Mouse (Mus musculus) ovary, postnatal 14 days (tissue): ENCODE data around the gene Gpr1.

Experiments
- DNase-seq: peaks from one replicate; pipeline ENCODE4 v3.0.0; 2022; ENCODE audit warnings: low spot score

The Gpr1 gene

DNA sequence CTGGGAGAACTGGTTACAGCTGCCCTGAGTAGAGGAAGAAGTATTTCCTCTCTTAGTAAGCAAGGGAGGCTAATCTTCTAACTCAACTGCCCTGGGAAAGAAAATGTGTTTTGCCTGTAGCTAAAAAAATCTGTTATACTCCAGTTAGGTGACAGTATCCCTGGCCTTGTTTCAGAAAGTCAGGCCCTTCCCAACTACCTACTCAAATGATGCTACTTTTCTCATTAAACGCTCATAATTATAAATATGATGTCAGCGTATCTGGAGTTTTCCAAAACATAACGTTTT, at the start of gene Gpr1:
TSS of gene Gpr1 (minus strand) at position 273 of the 288 bp plus-strand sequence.
- no peak for DNase-seq

DNA sequence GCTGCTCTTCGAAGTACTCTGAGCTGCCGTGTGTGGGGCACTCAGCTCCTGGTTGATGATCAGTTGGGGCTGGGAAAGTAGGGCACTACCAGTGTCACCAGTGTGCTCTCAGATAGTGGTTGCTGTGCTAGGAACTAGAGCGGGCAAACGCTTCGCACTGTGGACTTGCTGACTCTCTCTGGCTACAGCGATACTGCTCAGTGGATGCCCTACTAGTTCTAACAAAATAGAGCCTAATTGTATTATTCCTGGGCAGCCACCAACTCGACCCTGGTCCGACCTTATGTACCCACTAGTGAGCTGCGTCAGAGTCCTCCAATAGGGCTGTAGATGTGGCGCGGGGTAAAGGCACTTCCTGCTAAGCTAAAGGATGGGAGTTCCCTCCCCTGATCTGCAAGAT, 49.3 kb upstream of the Gpr1 start:
- DNase-seq: no peak

DNA sequence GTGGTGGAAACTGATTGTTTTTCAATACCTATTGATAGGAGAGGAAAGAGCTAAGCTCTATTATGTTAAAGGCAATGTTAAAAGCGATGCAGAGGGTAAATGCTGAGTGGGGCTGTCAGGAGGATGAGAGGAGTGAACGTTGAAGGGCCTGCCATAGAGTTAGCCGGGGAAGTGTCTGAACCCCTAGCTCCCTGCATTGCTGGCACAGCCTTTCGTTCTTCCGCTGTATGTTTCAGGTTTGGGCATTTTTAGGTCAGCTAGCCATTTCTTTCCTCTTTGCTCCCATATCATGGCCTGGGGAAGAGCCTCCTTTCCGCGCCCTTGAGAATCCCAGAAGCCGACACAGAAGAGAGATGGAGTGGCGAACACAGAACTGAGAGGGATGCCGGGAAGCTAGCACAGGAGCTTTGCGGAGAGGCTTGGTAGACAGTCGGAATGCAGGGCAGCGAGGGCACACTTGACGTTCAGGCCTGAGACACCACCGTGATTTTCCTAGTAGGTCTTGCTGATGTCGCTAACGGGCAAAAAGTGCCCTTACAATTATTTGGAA, 46.8 kb upstream of the Gpr1 start:
- no peak for DNase-seq

DNA sequence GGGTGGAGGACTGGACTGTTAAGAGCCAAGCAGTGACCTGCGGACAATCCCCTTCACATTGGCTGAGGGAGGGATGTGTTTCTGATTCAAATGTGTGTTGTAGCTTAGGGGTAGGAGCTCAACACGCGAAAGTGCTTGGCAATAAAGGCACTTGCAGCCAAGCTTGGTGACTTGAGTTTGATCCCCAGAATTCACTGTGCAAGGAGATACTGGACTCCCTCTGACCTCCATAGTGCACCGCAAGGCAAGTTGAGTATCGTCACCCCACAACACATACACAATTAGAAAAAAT, 46.3 kb upstream of the Gpr1 start:
- no peak for DNase-seq

DNA sequence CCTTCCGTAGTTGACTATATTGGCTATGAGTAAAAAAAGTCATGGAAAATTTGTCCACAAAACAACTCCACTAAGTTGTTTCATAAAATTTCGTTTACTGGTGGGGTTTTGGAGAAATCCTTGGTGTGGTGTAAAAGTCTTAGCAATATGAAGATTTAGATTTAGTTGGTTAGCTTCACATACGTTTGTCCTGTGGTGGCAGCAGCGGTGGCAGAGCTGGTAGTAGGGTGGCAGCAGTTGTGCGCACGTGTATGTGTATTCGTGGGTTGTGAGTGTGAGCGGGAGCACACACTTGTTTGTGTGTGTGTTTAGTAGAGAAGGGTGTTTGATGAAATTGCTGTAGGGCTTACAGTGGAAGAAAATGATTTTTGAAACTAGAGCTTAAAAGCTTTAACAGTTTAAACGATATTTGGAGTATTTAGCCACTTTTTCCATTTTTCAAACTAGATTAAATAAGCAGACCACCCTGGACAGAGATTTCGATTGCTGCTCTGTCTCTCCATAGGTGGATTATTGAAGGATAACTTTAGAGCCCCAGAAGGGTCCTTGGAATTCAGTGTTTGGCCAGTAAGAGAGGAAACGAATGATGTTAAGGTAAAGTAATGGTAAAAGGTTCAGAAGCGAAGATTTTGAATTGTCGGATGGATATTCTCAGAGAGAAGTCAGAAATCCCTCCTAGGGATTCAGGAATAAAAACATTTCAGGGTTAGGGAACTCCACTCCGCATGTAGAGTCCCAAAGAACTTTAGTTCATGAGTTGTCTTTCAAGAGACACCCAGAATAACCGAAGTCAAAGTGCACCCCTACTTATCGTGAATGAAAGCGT, 45.8 kb upstream of the Gpr1 start:
- DNase-seq: no peak

DNA sequence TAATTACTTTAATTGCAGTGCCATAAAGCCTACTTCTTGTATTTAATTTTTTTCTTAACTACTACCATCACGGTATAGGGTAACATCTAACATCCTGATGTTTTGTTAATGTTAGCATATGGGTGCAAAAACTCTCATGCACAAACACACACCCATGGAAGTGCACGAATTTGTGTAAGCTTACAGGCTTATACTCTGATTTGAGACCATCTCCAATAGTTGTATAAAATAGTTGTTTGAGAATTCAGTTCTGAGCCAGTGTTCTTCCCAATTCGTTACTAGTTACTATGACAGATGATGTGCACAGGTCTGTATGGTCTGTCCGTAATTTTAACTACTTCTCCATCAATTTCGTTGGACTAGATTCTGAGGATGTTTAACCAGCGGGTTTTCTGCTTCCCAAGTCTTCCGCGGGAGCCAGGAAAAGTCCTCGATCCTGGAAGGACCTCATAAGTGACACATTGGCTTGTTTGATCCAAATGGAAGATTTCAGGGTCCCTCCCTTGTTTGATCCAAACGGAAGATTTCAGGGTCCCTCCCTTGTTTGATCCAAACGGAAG, 45.0 kb upstream of the Gpr1 start:
- DNase-seq: no peak

DNA sequence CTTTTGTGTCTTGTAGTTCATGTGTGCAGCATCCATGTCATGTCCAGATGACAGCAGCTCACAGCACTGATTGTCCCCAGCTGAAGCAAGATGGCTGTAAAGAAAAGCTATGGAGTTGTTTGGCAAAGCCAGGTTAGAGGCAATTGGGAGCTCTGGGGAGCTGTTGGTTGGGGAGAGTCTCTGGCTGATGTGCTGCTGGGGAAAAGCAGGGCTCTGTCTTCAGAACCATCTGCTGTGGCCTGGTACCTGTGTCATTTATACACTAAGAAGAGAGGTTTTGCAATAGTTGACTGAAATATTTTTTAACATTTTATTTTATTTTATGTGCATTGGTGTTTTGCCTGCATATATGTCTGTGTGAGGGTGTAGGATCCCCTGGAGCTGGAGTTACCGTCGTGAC, 44.2 kb upstream of the Gpr1 start:
- no peak for DNase-seq

DNA sequence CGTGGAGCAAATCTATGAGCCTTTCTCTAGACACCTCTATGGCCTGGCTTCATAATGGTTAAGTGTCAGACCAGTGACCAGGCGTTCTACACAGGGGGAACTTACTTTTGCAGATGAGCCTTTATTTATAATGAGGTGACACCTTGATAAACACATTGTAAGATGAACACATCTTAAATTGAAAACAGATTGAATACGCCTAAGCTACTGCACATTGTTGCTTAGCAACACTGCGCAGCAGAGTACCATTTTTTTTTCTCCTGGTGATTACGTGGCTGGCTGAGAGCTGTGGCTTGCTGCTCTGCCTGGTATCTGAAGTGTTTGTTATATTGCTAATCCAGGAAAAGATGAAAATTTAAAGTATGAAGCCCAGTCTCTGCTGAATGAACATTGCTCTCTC, 41.7 kb upstream of the Gpr1 start:
- DNase-seq: no peak

DNA sequence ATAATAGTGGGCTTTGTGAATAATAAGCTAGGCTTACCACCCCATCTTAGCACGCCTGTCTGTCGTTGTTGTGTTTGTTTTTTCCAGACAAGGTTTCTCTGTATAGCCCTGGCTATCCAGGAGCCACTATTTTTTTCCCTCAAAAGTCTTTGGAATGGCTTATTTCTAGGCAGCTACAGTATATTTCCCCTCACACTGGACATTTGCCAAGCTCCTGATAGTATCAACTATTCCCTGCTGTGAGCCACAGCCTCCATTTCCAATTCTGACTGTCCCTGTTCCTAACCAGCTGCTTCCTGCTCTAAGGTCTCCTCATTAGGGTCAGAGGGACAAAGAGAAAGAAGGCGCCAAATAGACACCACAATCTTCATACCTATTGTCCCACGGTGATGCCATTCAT, 40.8 kb upstream of the Gpr1 start:
- no peak for DNase-seq

DNA sequence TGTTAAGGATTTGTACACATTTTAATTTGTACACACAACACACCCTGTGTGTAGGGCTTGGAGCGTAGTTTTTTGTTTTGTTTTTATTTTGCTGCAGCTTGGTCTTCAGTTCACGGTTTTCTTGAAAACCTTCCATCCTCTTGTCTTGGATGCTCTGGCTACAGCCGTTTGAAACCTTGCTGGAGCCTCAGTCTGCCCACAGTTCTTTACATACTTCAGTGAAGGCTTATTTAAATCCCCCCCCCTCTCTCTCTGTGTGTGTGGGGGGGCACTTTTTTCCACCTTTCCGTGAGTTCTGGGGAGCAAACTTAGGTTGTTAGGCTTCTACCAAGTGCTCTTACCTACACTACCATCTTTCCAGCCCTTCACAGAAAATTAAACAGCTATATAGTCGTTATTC, 38.9 kb upstream of the Gpr1 start:
- no peak for DNase-seq

DNA sequence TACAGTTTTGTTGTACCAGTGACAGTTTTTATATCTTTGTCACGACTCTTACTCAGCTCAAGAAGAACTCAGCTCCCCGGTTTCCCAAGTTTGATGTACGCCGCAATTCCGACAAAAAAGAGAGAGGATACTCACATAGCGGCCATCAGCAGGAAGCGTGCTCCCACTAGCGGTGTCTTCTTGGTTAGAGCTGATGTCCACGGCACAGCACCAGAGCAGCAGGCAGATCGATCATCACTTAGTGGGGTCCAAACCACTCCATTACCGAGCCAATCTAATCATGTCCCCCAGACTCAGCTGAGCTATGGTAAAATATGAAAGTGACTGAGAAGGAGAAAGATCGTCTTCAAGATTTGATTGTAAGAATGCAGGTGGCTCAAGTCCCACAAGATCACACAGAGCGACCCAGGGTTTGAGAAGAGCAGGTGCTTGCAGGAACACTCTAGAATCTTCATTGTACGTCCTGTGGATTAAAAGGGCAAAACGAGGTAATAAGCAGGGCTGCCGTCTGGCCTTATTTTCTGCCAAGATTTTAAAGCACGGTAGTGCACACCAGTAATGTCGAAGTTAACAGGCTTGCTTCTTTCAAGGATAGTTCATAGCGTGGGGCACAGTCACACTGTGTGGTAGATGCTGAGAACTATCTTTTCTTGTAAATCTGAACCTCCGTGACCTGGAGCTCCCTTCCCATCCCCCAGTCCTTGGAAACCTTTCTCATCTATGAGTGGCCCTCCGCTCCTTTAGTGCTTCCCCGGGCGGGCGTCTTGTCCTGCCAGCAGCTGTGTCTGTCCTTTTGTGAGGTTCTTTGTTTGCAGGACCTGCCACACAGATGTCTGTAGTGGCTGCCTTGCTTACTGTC, 38.2 kb upstream of the Gpr1 start:
- no peak for DNase-seq

DNA sequence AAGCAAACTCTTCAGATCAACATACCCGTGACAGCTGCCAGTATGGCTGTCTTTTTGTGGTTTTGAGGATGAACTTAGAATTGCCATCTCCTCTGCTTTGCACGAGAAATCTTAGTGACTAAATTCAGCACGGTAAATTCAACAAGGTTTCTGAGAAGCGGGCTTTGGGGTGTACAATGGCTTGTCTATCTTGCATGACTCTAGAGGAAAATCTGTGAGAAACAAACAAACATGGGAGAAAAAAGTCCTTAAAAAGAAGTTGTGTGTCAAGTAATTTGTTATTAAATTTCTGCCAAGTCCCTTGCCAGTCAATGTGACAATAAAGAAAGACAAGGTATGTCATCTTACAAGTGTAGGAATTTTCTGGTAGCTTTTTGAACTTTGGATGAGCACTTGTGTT, 34.9 kb upstream of the Gpr1 start:
- DNase-seq: no peak

DNA sequence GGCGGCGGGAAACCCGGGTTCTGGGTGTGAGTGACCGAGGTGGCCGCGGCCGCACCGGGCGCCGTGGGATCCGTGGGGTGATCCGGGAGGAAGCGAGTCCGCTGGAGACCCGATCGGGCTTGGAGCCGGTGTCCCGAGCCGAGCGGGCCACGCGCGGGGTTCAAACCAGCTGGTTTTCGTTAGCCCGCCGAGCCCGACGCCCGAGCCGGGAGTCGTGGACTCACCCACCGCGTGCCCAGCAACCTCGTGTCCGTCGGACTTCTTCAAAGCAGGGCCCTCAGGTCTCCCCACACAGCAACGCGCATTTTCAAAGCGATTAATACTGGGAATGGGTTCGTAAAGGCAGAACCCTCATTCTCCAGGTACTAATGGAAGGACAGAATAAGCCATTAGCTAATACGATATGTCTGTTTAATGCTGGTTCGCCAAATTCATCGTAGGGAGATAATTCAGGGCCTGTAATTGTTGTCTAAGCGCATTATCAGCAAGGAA, 34.1 kb upstream of the Gpr1 start:
- DNase-seq: no peak

DNA sequence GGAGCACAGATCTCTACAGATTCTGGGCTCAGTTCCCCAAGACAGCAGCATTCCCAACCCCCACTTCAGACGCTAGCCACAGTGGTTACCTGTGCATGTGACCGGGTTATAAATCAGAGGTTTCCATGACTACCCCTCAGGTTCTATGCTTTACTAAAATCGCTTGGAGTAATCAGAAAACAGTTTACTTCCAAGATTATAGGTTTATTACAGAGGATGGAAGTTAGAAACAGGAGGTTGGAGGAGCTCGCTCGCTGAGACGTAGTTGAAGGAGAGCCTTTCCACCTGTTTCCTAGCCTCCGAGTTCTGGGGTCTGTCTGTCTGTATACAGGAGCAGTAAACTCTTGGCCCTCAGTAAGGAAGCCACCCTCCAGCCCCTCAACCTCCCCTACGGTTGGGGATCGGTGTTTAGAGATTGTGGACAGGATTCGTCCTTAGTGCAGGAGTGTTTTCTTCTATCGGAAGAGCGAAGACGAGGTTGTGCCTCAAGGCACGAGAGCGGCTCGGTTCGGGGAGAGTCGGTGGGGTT, 33.6 kb upstream of the Gpr1 start:
- no peak for DNase-seq

DNA sequence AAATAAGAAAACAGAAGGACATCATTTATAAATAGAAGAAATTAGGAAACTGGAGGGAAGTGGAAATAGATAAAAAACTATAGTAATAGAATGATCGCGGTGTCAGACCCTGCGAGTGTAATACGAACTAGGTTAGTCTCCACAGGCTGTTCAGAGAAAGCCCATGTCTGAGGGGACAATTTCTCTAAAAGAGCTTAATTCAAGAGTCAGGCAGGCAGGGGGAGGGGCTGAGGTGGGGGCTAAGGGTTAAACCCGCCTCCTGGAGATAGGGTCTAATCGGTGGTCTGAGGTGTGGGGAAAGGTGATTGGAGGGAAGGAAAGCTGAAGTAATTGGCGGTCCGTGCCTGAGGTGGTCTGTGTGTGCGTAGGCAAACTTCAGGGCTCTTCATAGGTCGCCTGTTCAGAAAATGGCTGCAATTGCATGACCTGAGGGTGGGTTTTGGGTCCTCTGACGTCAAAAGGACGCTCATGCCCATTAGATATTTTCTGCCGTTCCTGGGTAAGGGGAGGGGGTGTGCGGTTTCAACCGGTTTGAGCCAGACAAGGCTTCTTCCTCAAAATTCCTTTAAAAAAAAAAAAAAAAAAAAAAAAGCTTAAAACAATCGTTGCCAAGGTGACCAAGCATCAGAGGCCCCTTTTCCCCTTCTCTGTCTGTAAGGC, 32.6 kb upstream of the Gpr1 start:
- DNase-seq: no peak

DNA sequence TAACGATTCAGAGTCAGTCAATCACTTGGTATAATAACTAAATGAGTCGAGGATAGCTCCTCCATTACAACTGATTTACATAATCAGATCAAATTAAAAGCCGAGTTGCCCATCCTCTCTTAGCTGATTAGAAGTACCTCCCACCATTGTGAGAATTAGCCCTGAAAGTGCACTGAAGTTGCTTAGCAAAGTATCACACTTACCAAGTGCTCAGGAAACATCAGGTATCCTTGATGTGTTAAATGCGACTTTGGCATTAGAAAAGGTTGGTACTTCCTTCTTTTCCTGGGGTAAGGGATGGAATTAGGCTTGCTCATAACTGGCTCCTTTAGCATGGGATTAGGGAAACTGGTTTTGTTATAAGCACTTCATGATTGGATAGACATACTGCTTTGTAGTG, 29.5 kb upstream of the Gpr1 start:
- DNase-seq: no peak

DNA sequence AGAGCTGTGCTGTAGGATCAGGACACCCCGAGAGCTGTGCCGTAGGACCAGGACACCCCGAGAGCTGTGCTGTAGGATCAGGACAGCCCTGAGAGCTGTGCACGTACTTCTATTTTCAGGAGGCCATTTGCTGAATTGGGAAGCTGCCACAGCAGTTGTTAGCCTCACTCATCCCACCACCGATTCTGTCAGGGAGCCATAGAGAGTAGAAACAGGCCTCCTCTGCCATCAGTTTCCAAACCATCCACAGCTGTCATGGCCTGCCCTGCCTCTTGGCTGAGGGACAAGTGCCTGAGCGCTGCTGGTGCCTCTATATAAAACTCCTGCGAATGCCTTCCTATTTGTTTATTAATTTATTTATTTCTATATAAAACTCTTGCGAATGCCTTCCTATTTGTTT, 25.4 kb upstream of the Gpr1 start:
- DNase-seq: no peak

DNA sequence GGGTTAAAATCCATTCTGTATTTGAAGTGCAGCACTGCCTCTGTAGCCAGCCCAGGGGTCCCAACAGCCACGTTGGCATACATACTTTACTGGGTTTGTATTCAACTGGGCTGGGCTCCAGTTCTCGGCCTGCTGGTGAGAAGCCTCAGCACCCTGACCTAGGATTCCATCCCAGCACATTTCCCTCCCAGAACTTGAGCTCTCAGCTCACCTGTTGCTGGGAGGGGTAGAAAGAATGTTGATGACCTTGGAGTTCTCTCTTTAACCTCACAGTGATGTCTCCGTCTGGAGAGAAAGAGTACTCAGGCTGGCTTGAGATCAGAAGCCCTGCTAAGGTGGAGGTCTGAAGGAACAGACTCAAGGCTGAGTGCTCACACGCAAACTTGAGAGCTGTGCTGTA, 25.0 kb upstream of the Gpr1 start:
- DNase-seq: no peak

DNA sequence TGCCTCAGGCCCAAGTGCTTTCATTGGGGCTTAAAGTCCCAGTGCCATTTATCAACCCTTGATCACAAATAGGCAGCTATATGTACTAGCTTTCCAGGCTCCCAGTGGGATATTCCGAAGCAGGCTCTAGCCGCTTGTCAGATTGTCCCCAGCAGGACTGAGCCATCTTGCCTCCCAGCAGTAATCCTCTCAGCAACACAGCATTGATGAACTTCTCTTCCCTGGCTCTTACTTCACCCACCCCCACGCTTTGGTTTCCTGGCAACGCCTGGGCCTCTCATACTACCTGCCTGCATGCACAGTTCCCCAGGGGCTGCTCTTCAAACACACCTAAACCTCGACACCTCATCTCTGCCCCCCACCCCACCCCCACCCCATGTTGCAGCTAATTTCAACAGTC, 23.0 kb upstream of the Gpr1 start:
- no peak for DNase-seq

DNA sequence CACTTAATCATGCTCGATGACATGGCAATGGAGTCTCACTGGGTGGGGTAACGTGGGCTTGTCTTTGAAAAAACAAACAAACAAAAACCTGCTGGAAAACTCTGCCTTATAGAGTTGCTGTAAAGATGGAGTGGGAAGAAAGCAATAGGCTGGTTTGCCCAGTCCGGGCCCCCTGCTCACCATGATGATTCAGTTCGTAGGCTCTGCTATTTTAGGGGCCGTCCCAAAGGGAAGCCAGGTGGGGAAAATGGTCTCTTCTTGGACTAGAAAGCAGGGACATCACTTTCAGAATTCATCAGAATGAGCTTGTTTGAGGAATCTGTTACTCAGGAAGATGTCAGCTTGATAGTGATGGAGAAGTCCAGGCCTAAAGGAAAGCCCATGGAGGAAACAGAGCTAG, 12.9 kb upstream of the Gpr1 start:
- DNase-seq: no peak

DNA sequence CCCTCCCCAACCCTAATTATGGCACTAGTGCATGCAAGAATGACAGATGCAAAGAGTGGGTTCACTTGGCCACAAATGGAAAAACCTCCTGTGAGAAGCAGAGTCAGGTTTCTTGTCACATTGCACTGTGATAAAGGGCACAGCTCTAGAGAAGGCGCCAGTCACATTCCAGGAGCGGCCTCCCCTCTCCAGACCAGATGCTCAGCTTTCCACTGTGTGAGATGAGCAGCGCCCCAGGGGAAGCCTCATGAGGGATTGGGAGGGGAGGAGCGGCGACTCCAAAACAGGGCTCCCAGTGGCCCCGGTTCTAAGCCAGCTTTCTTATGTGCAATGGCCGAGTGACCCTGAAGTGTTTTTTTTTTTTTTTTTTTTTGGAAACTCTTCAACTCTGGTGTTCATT, 11.5 kb upstream of the Gpr1 start:
- no peak for DNase-seq

DNA sequence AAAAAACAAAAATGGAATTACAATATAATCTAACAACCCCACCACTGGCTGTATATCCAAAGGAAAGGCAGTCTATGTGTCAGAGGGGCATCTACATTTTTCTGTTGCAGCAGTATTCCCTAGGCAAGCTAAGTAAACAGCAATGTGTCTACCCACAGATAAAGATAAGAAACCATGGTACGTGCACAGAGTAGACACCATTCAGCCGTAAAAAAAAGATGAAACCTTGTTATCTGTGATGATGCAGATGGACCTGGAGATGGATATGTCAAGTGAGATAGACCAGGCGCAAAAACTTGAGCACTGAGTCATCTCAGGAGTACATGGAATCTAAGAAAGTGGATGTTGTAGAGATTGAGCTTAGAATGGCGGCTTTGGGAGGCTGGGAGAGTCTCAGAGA, 10.7 kb upstream of the Gpr1 start:
- DNase-seq: no peak
